Mouse (Mus musculus): Measurements from ENCODE around the gene Plekhs1. TPM values are rescaled to one million over a fixed set of nuclear protein-coding genes. Genes with fewer than 3 reads are reported as not detected.

The Plekhs1 gene
- polyA plus RNA-seq (2017; shearing (Covaris generic)) = 1 to 10 TPM in 1 of 2 experiments, not detected in 1; 2.2 TPM

DNA sequence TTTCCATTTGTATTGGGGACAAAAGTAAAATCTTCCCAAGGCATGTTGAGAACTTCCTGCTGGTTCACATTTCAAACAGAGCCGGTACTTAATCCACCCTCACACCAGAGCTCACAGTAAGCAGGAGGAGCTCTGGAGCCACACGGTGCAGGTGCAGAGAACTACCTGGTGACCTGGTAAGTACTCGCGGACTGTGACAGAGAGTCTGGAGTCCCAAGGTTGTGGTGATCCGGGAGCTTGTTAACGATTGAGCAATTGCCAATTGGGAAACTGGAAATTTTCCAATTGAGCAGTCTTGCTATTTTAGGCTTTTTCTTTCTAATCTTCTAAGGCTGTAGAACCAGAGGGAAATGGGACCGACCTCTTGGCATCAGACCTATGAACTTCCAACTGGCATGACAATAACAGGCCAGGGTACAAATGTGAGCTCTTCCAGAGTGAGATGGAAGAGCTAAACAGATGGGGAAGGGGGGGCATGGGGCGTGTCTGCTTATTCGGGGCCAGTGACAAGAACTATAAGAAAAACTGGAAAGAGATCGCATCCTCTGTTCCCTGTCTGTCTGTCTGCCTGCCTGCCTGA lies at the start of gene Plekhs1:
Gene Plekhs1, plus strand, starts transcription at position 119 of the 580 bp plus-strand sequence.
- ATAC-seq = no peak

- ATAC-seq = no peak
Measured at GRCm38 (mm10) chr19:56418404-56418803, 43.0 kb upstream of the Plekhs1 start.

DNA sequence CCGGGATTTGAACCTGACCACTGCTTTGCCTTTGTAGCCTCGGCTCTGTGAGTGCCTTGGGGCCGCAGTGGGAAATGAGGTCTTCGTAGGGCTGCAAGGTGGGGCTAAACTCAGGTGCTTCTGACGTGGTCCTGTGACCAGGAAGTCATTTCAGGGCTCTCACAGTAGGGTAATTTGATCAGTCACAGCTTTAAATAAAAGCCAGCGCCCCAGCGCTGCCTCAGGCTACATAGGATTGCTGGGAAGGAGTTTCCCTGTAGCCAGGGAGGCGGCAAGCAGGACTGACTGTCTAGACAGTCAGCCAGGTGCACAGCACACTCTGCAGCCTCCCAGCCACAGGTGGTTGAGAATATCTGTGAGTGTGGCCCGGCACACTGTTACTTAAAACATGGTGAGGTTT lies 42.0 kb upstream of the Plekhs1 start:
- no peak for ATAC-seq

- no peak for ATAC-seq
Measured at GRCm38 (mm10) chr19:56420345-56420744, 41.1 kb upstream of the Plekhs1 start.

DNA sequence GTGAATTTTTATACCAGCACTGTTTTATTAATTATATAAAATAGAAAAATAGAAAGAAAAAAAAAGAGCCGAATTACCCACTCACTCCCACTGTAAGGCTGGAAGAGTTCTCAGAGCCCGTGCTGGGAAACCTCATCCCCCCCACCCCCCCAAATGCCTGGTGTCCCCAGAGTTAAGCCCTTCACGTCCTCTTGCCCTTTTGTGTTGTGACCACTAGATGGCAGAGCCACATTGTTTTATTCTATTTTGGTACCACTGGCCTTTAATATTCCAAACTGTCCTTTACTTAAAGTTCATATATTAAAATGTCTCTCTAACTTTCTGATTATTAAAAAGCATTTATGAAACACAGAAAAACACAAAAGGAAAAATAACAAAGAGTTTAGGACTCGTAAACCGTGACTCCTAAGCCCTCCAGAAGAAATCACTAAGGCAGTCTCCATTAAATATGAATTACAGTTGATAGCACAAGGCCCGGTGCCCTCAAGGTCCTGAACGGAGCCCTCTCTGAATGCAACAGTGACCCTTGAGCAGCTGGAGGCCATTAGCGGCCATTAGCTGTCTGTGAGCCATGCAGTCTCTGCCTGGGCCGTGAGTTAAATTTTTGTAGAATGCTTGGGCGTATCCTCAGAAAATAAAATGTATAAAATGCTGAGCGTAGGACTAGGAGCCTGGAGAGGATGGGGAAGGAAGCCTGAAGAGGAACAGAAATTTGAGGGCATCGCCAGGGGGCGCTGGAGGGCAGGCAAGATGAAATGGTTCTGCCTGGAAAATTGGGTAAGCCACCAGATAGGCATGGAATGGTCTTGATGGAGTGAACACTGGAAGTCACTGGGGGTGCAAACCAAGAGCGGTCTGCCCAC lies 38.7 kb upstream of the Plekhs1 start:
- ATAC-seq = peak; percentile 43

DNA sequence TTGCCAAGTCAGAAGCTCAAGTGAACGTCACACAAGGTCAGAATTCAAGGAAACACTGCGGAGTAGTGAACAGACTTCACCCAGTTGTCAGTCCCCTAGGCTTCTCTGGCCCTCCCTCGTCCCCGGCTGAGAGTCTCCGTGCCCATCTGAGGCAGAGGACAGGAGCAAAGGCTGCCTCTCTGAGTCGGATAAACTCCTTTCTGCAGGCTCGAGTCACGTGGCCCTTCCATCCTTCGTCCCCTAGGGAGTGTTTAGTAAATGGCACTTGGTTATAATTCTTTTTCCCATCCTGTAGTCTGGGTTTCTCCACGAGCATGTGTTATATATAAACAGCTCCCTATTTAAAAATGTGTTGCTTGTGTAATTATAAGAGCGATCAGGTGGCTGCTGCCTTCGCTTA lies 38.1 kb upstream of the Plekhs1 start:
- ATAC-seq = no peak

GRCm38 (mm10) chr19:56424606-56425395 lies 36.6 kb upstream of the Plekhs1 start:
- no peak for ATAC-seq

DNA sequence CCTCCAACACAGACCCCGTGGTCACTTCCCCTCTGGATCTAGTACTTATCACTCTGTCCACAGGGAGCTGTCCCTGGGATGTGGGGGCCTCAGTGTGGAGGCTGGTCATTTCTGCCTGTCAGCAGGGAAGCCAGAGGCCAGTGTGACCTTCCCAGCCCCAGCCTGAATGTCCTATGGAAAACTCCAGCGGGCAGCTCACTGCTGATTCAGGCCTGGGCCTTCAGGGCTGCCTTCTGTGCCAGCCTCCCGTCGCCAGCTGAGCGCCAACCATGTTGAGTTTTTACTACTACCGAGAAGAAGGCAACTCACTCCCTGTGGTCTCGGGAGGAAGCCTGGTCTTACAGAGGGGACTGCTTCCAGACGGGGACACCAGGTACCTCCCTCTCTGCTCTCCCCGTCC lies 35.9 kb upstream of the Plekhs1 start:
- ATAC-seq = no peak

DNA sequence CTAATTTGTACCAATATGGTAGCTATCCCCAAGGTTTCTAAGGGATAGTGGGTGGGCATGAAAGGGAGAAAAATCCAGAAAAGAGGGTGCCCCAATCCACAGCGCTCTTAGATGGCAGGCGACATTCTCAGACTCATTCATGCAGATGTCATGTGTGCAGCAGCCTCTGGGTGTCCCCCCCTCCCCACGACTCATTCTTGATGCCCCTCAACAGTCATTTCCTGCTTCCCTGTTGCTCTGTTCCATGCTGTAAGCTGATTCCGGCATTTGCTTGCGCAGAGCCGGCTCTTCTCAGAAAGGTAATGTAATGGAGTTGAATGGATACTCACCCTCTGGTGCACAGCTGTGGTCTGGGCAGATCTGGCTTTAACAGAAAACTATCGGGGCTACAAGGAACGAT lies 31.1 kb upstream of the Plekhs1 start:
- ATAC-seq = no peak

- no peak for ATAC-seq
Measured at GRCm38 (mm10) chr19:56432706-56433105, 28.7 kb upstream of the Plekhs1 start.

- no peak for ATAC-seq
Measured at GRCm38 (mm10) chr19:56433581-56433980, 27.9 kb upstream of the Plekhs1 start.

DNA sequence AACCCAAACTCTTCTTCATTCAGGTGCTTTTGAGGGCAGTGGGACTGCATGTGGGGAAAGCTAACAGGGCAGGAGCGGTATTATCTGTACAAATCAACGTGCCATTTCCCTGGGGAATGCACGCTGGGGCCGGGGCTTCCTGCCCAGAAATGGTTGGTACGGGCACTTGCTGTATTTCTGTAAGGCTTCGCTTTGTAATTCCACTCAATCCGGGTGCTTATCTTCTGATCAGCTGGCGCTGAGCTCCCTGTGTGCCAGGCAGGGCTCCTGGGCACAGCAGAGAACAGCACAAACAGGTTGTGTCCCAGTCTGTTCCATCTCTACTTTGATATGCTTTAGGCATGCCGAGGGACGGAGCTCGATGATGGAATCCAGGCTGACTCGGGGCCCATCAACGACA lies 25.1 kb upstream of the Plekhs1 start:
- ATAC-seq = no peak

- no peak for ATAC-seq
Measured at GRCm38 (mm10) chr19:56438357-56439071, 22.9 kb upstream of the Plekhs1 start.

- ATAC-seq = no peak
Measured at GRCm38 (mm10) chr19:56439072-56439434, 22.4 kb upstream of the Plekhs1 start.

DNA sequence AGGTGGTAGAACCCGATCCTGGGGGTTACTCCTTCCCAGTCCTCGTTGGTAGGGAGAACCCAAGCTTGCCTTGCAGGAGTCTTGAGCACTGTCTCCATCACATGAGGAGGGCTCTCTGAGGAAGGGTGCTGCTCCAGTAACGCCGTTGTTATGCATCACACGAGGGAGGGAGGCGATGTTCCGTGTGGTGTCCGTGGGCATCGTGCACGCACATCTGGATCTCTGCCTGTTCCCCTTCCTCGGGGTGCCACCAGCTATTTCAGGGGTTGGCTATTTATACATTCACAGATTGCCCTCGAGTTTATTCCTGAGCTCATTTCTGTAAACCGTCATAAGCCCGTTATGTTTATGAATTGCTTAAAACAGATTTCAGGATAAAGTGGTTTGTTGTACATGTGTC lies 18.0 kb upstream of the Plekhs1 start:
- ATAC-seq = no peak

DNA sequence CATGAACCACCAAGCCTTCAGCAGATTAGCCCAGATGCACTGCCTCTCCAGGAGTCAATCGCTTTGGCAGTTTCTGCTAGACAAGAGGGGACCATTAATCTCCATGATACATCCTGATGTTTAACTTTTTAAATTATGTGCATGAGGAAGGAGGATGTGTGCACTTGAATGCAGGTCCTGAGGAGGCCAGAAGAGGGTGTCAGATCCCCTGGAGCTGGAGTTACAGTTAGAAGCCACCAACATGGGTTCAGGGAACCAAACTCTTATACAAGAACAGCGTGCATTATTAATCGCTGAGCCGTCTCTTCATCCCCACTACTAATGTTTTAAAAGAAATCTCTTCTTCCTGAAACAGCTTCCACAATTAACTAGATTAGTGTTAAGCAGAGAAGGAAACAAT lies 12.7 kb upstream of the Plekhs1 start:
- ATAC-seq = no peak

DNA sequence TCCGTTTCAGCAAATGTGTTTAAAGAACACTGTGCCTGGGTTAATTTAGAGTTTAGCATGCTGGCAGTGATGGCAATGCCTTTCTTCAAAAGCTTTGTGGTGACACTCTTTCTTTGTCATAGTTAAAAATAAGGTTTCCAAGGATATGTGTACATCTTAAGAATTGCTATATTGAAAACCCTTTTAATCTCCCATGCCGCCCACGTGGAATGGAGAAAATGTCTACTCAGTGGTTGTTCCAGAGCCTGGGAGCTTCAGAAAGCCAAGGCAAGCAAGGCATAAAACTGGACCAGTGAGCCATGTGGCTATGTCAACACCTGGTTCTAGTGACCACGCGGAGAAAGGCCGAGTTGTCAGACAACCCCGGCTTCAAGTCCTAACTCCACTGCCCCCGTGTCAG lies 11.9 kb upstream of the Plekhs1 start:
- ATAC-seq = no peak

- ATAC-seq = peak; percentile 71
Measured at GRCm38 (mm10) chr19:56450892-56451291, 10.5 kb upstream of the Plekhs1 start.

- no peak for ATAC-seq
Measured at GRCm38 (mm10) chr19:56451867-56452266, 9.6 kb upstream of the Plekhs1 start.

DNA sequence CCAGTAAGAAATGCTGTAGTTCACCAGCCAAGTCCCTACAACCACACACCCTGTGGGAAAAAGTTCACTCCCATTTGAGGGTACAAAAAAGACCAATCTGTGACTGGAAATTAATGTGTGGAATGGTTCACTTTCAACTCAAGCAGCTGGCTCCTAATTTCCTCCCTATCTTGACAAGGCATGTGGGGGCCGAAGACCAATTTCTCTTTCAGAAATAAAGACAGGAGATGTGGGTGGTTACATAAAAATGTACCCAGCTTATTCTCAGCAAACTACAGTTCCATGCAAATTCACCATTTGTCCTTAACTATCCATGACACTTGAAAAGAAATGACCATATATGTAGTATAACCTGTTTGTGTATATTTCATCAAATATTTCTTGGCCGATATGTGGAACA lies 9.0 kb upstream of the Plekhs1 start:
- ATAC-seq = no peak

- no peak for ATAC-seq
Measured at GRCm38 (mm10) chr19:56454862-56455261, 6.6 kb upstream of the Plekhs1 start.

DNA sequence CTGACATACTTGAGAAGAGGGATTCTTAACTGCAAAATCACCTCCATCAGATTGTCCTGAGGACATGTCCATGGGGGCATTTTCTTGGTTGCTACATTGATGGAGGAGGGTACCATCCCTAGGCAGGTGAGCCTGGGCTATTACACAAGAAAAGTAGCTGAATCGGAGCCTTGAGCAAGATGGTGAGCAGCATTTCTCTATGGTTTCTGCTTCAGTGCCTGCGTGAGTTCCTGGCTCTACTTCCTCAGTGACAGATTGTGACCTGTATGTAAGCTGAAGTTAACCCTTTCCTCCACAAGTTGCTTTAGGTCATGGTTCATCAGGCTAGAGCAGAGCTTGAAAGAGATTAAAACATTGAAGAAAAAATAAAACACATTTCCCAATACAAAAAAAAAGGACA lies 6.1 kb upstream of the Plekhs1 start:
- ATAC-seq = no peak

DNA sequence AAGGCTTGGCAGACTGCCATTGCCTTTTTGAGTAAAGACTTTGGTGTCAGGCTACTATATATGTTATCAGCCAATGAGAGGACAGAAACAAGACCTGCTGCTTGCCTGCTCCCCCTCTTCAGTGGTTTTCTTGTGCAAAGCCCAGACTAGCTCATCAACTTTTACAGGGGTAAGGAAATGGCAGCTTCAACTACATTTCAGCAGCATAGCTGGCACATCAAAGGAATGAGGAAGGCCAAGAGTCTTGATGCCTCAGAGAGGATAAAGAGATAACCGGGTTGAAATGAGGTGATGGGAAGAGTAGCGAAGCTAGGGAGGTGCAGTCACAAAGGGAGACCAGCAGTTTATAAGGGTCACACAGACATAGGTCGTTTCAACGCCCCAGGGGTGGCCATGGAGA lies 3.9 kb upstream of the Plekhs1 start:
- no peak for ATAC-seq
